Mouse (Mus musculus): Measurements from ENCODE around the gene Ube2q2.
"Not testable (repeated sequence)": the region's sequence is repeated elsewhere in the genome, so short reads cannot be mapped to it uniquely, and the experiment has no call there.

Gene Ube2q2

GRCm38 (mm10) chr9:55170655-55171412 lies 22.2 kb downstream of the Ube2q2 start:
- in situ Hi-C loops (cut with MboI, MseI) = no loop called here

GRCm38 (mm10) chr9:55172195-55172685 lies 23.6 kb downstream of the Ube2q2 start:
- in situ Hi-C loops (cut with MboI, MseI) = no loop called here

GRCm38 (mm10) chr9:55174235-55174634 lies 25.6 kb downstream of the Ube2q2 start:
- in situ Hi-C loops (cut with MboI, MseI) = no loop called here

GRCm38 (mm10) chr9:55195876-55196275 lies 47.2 kb downstream of the Ube2q2 start:
- in situ Hi-C loops (cut with MboI, MseI) = no loop called here

- in situ Hi-C loops (cut with MboI, MseI) = no loop called here
Measured at GRCm38 (mm10) chr9:55198260-55198659, 49.6 kb downstream of the Ube2q2 start.

GRCm38 (mm10) chr9:55199348-55199747 lies 50.7 kb downstream of the Ube2q2 start:
- in situ Hi-C loops (cut with MboI, MseI) = no loop called here

- in situ Hi-C loops (cut with MboI, MseI) = loop anchor here (10.0 kb wide), 1 partner anchor 1784 kb away; no protein-coding TSS in a partner anchor
Measured at GRCm38 (mm10) chr9:55208458-55208789, 59.8 kb downstream of the Ube2q2 start.

- in situ Hi-C loops (cut with MboI, MseI) = loop anchor here (10.0 kb wide), 1 partner anchor 1784 kb away; no protein-coding TSS in a partner anchor
Measured at GRCm38 (mm10) chr9:55208790-55209481, 60.3 kb downstream of the Ube2q2 start, which contains the start of gene Fbxo22. Fbxo22 (plus strand) TSS chr9:55208925.

- in situ Hi-C loops (cut with MboI, MseI) = no loop called here
Measured at GRCm38 (mm10) chr9:55211611-55212010, 63.0 kb downstream of the Ube2q2 start.

GRCm38 (mm10) chr9:55213396-55213795 lies 64.7 kb downstream of the Ube2q2 start:
- in situ Hi-C loops (cut with MboI, MseI) = no loop called here

- in situ Hi-C loops (cut with MboI, MseI) = no loop called here
Measured at GRCm38 (mm10) chr9:55215056-55215455, 66.4 kb downstream of the Ube2q2 start.

GRCm38 (mm10) chr9:55215648-55216047 lies 67.0 kb downstream of the Ube2q2 start:
- in situ Hi-C loops (cut with MboI, MseI) = no loop called here

- in situ Hi-C loops (cut with MboI, MseI) = no loop called here
Measured at GRCm38 (mm10) chr9:55216078-55216477, 67.4 kb downstream of the Ube2q2 start.

GRCm38 (mm10) chr9:55217381-55217780 lies 68.7 kb downstream of the Ube2q2 start:
- in situ Hi-C loops (cut with MboI, MseI) = no loop called here

- in situ Hi-C loops (cut with MboI, MseI) = no loop called here
Measured at GRCm38 (mm10) chr9:55225165-55225737, 76.6 kb downstream of the Ube2q2 start.

- in situ Hi-C loops (cut with MboI, MseI) = no loop called here
Measured at GRCm38 (mm10) chr9:55226251-55226650, 77.6 kb downstream of the Ube2q2 start.

- in situ Hi-C loops (cut with MboI, MseI) = no loop called here
Measured at GRCm38 (mm10) chr9:55228149-55228548, 79.5 kb downstream of the Ube2q2 start.

- in situ Hi-C loops (cut with MboI, MseI) = no loop called here
Measured at GRCm38 (mm10) chr9:55229010-55229409, 80.4 kb downstream of the Ube2q2 start.

- in situ Hi-C loops (cut with MboI, MseI) = no loop called here
Measured at GRCm38 (mm10) chr9:55231544-55231943, 82.9 kb downstream of the Ube2q2 start.

- in situ Hi-C loops (cut with MboI, MseI) = no loop called here
Measured at GRCm38 (mm10) chr9:55232110-55232509, 83.5 kb downstream of the Ube2q2 start.

- in situ Hi-C loops (cut with MboI, MseI) = no loop called here
Measured at GRCm38 (mm10) chr9:55232586-55232985, 83.9 kb downstream of the Ube2q2 start.

- in situ Hi-C loops (cut with MboI, MseI) = not testable (repeated sequence)
Measured at GRCm38 (mm10) chr9:55233076-55233475, 84.4 kb downstream of the Ube2q2 start.

Data from T-helper 2 cell (primary cell).